Mouse (Mus musculus) bone marrow macrophage, adult 2 months (primary cell): ENCODE measurements around the gene Stard10.

ENCODE experiments used
- CTCF ChIP-seq: IDR thresholded peaks from 2 replicates; pipeline ENCODE4 v1.5.1; 2012; ENCODE audit warnings: low read depth, mild to moderate bottlenecking, low read length, moderate library complexity
- POLR2A ChIP-seq: IDR thresholded peaks from 2 replicates; pipeline ENCODE4 v1.6.1; 2012; ENCODE audit warnings: mild to moderate bottlenecking, low read depth, low read length, borderline replicate concordance

- TF ChIP-seq POLR2A (no peak), CTCF (no peak)
Measured at GRCm38 (mm10) chr7:101354423-101354822, 37.5 kb downstream of the Stard10 start.
